Mouse (Mus musculus): ENCODE data around the gene Mcts1. TPM values are rescaled to one million over a fixed set of nuclear protein-coding genes. Genes with fewer than 3 reads are reported as not detected.

Gene Mcts1
- polyA plus RNA-seq, 1 experiment from 2014 or later = 125 TPM

Other genes starting within 250 kb of the Mcts1 start
- gene Lamp2, start 144.1 kb upstream of the Mcts1 start, polyA plus RNA-seq (2016; fragmentation: Nextera tagmentation; extraction: Ambion mirVana) = 82.8 and 88.4 TPM in 2 replicates
- gene Cul4b, start 24.4 kb upstream of the Mcts1 start, polyA plus RNA-seq (2016; fragmentation: Nextera tagmentation; extraction: Ambion mirVana) = 31.5 and 33.8 TPM in 2 replicates
- 25.9 and 29.0 TPM in 2 replicates for gene C1galt1c1, start 34.5 kb downstream of the Mcts1 start, polyA plus RNA-seq (2016; fragmentation: Nextera tagmentation; extraction: Ambion mirVana)
- gene 6030498E09Rik, start 172.1 kb downstream of the Mcts1 start, polyA plus RNA-seq (2016; fragmentation: Nextera tagmentation; extraction: Ambion mirVana) = 0.34 TPM in 1 of 2 replicates, not detected in the other